Mouse (Mus musculus): ENCODE results near the gene Ncl.

- TF ChIP-seq CTCF (IDR thresholded peaks at IDR 0.05; ENCODE audit: extremely low read depth, insufficient read depth, insufficient read length, insufficient replicate concordance) (no peak), POLR2A (IDR thresholded peaks at IDR 0.05; ENCODE audit: low read depth, low read length) (no peak)
Measured at GRCm38 (mm10) chr1:86342371-86342770, 16.8 kb downstream of the Ncl start.

Data from spleen, adult 2 months (tissue).